Mouse (Mus musculus) testis, adult 2 months (tissue): ENCODE results near the gene Rsph6a.

ENCODE experiments used
- CTCF ChIP-seq: fragments of 200-500 bp; IDR thresholded peaks from 2 replicates; pipeline ENCODE4 v1.5.1; 2012; ENCODE audit warnings: low read depth, mild to moderate bottlenecking, inconsistent platforms, low read length, moderate library complexity; ENCODE audit not compliant: control insufficient read depth, insufficient read depth, insufficient replicate concordance
- POLR2A ChIP-seq: fragments of 200-500 bp; IDR thresholded peaks from 2 replicates; pipeline ENCODE4 v1.6.1; 2012; ENCODE audit warnings: low read depth, mild to moderate bottlenecking, inconsistent platforms, low read length, moderate library complexity; ENCODE audit not compliant: control insufficient read depth

DNA sequence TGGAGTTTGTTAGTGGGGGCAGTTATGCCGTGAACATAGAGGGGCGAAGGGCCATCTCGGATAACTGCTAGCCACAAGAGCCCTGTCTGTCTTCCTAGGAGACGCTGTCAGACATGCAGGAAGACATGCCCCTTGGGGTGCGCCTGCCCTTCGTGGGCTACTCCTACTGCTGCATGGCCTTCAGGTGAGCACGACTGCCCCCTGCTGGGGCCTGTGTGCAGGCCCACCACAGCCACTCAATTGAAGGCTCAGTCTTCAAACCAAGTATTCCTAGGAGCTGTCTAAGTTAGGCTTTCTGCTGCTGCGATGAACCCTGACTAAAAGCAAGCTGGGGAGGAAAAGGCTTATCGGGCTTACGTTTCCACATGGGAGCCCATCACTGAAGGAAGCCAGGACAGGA, 34.3 kb downstream of the Rsph6a start:
- TF ChIP-seq POLR2A: no peak
- peak; percentile 56; the same call in 1 of the 2 replicates for TF ChIP-seq CTCF
